Mouse (Mus musculus) cerebellum, adult 8-10 months (tissue): Measurements from ENCODE around the gene Dyrk3.
"Not testable (repeated sequence)": the region's sequence is repeated elsewhere in the genome, so short reads cannot be mapped to it uniquely, and the experiment has no call there.

Source experiments
- DNase-seq: peaks from one replicate; pipeline ENCODE4 v3.0.0; 2022

The Dyrk3 gene

GRCm38 (mm10) chr1:131153018-131153629 is 15.0 kb upstream of the Dyrk3 start, which contains the start of gene Eif2d:
Eif2d (plus strand) TSS chr1:131153181.
- DNase-seq = peak; percentile 88

GRCm38 (mm10) chr1:131149496-131149895 is 11.4 kb upstream of the Dyrk3 start:
- no peak for DNase-seq

- DNase-seq = no peak
These were observed 8.1 kb upstream of the Dyrk3 start for GRCm38 (mm10) chr1:131146181-131146614.

- not testable (repeated sequence) for DNase-seq
These were observed 7.1 kb upstream of the Dyrk3 start for GRCm38 (mm10) chr1:131145222-131145621.

- DNase-seq = no peak
These were observed 4.3 kb upstream of the Dyrk3 start for GRCm38 (mm10) chr1:131142472-131142871.

GRCm38 (mm10) chr1:131141449-131141848 is 3.3 kb upstream of the Dyrk3 start:
- no peak for DNase-seq

GRCm38 (mm10) chr1:131139102-131140095 is 1.3 kb upstream of the Dyrk3 start:
- DNase-seq = no peak

- DNase-seq = no peak
These were observed 422 bp downstream of the Dyrk3 start for GRCm38 (mm10) chr1:131137717-131138118.

- no peak for DNase-seq
These were observed 1.0 kb downstream of the Dyrk3 start for GRCm38 (mm10) chr1:131137111-131137510.

GRCm38 (mm10) chr1:131135960-131136629 is 2.0 kb downstream of the Dyrk3 start:
- DNase-seq = no peak

GRCm38 (mm10) chr1:131134942-131135522 is 3.1 kb downstream of the Dyrk3 start:
- DNase-seq = no peak

GRCm38 (mm10) chr1:131134231-131134630 is 3.9 kb downstream of the Dyrk3 start:
- no peak for DNase-seq

- no peak for DNase-seq
These were observed 12.0 kb downstream of the Dyrk3 start for GRCm38 (mm10) chr1:131125987-131126744.

GRCm38 (mm10) chr1:131123522-131124265 is 14.4 kb downstream of the Dyrk3 start:
- no peak for DNase-seq

GRCm38 (mm10) chr1:131121987-131122386 is 16.2 kb downstream of the Dyrk3 start:
- no peak for DNase-seq

GRCm38 (mm10) chr1:131119026-131119425 is 19.1 kb downstream of the Dyrk3 start:
- no peak for DNase-seq

GRCm38 (mm10) chr1:131118530-131118929 is 19.6 kb downstream of the Dyrk3 start:
- no peak for DNase-seq

- no peak for DNase-seq
These were observed 21.6 kb downstream of the Dyrk3 start for GRCm38 (mm10) chr1:131116430-131117011.

GRCm38 (mm10) chr1:131115932-131116331 is 22.2 kb downstream of the Dyrk3 start:
- DNase-seq = peak; percentile 70

- no peak for DNase-seq
These were observed 25.6 kb downstream of the Dyrk3 start for GRCm38 (mm10) chr1:131112576-131112975.

GRCm38 (mm10) chr1:131110525-131111106 is 27.5 kb downstream of the Dyrk3 start:
- DNase-seq = no peak
